Mouse (Mus musculus) hindbrain, embryonic 11.5 days (tissue): ENCODE measurements around the gene Mb. TPM values are rescaled to one million over a fixed set of nuclear protein-coding genes. Genes with fewer than 3 reads are reported as not detected.

Source experiments
- ATAC-seq: fragments of 200-750 bp; cut with Nextera tagmentation; 2 replicates; pipeline ENCODE4 v1.8.0; 2017; ENCODE audit warnings: mild to moderate bottlenecking, moderate TSS enrichment, moderate library complexity; ENCODE audit not compliant: low FRiP score
- DNase-seq: peaks from one replicate; pipeline ENCODE4 v3.0.0-alpha.2; 2015; ENCODE audit warnings: low spot score
- H3K27ac ChIP-seq: fragments of 300-500 bp; sonication (generic); 2 replicates; pipeline ENCODE4 v1.5.1; 2014; ENCODE audit warnings: mild to moderate bottlenecking, low read depth, low read length
- H3K27me3 ChIP-seq: fragments of 300-500 bp; sonication (generic); 2 replicates; pipeline ENCODE4 v1.6.1; 2014; ENCODE audit warnings: mild to moderate bottlenecking, low read length, moderate library complexity, mixed read lengths; ENCODE audit not compliant: control insufficient read depth, insufficient read depth
- H3K36me3 ChIP-seq: fragments of 300-500 bp; sonication (generic); 2 replicates; pipeline ENCODE4 v1.6.1; 2014; ENCODE audit warnings: mild to moderate bottlenecking, low read length, moderate library complexity, mixed read lengths; ENCODE audit not compliant: control insufficient read depth, insufficient read depth
- H3K4me1 ChIP-seq: fragments of 300-500 bp; sonication (generic); replicated peaks from 2 replicates; pipeline ENCODE4 v1.6.1; 2014; ENCODE audit warnings: low read length, mixed read lengths; ENCODE audit not compliant: control insufficient read depth, insufficient read depth
- H3K4me2 ChIP-seq: fragments of 300-500 bp; sonication (generic); replicated peaks from 2 replicates; pipeline ENCODE4 v1.6.1; 2014; ENCODE audit warnings: mild to moderate bottlenecking, low read depth, low read length
- H3K4me3 ChIP-seq: fragments of 300-500 bp; sonication (generic); 2 replicates; pipeline ENCODE4 v1.5.1; 2014; ENCODE audit warnings: low read depth, low read length
- H3K9ac ChIP-seq: fragments of 300-500 bp; sonication (generic); 2 replicates; pipeline ENCODE4 v1.6.1; 2014; ENCODE audit warnings: low read depth, low read length
- H3K9me3 ChIP-seq: fragments of 300-500 bp; sonication (generic); 2 replicates; pipeline ENCODE4 v1.6.1; 2016; ENCODE audit warnings: low read length; ENCODE audit not compliant: control insufficient read depth
- WGBS: fragments of 180-500 bp; shearing (Covaris S2); extraction: QIAGEN DNeasy Blood & Tissue Kit; methylation state at CpG from one replicate; pipeline ENCODE4 v1.1.7; 2014; 5-methylcytosine and 5-hydroxymethylcytosine counted together
- polyA plus RNA-seq: library from polyadenylated mRNA; unstranded; fragments of >200 nt; fragmentation: Nextera tagmentation; extraction: Ambion mirVana; gene quantifications from 2 replicates; pipeline ENCODE4 v1.2.1, GENCODE M21; 2014

Mb gene
- polyA plus RNA-seq, 1 experiment from 2014 or later: 0.39 TPM

- Histone ChIP-seq H3K9ac (no peak overlapping the region), H3K9me3 (no peaks in the 10 kb centered on the region), H3K4me3 (no peak overlapping the region), H3K4me1 (no peaks in the 10 kb centered on the region), H3K36me3 (no peaks in the 10 kb centered on the region), H3K27me3 (no peaks in the 10 kb centered on the region), H3K27ac (no peak overlapping the region), H3K4me2 (no peak overlapping the region)
- DNase-seq: no peak
- WGBS: 91% methylated on average over 7 of the region's 7 CpGs
- no peak for ATAC-seq
These were observed 35.3 kb upstream of the Mb start for GRCm38 (mm10) chr15:77085818-77086217.

GRCm38 (mm10) chr15:77081454-77081853 lies 31.0 kb upstream of the Mb start:
- 87% methylated on average over 5 of the region's 5 CpGs for WGBS
- Histone ChIP-seq H3K27ac (no peak overlapping the region), H3K4me1 (0 out of 2 replicates have a peak, but pooled peaks cover 2% of the 10 kb centered on the region), H3K27me3 (no peaks in the 10 kb centered on the region), H3K4me3 (no peak overlapping the region), H3K9me3 (no peaks in the 10 kb centered on the region), H3K36me3 (peaks cover 5% of the 10 kb centered on the region), H3K9ac (no peak overlapping the region), H3K4me2 (no peak overlapping the region)
- ATAC-seq (no peak), DNase-seq (no peak)

GRCm38 (mm10) chr15:77080684-77081254 lies 30.3 kb upstream of the Mb start:
- Histone ChIP-seq H3K27ac (no peak overlapping the region), H3K4me2 (no peak overlapping the region), H3K4me3 (no peak overlapping the region), H3K27me3 (no peaks in the 10 kb centered on the region), H3K9me3 (no peaks in the 10 kb centered on the region), H3K4me1 (0 out of 2 replicates have a peak, but pooled peaks cover 2% of the 10 kb centered on the region), H3K9ac (no peak overlapping the region), H3K36me3 (peaks cover 5% of the 10 kb centered on the region)
- ATAC-seq (no peak), DNase-seq (no peak)
- 80% methylated on average over 14 of the region's 14 CpGs for WGBS

GRCm38 (mm10) chr15:77079890-77080361 lies 29.5 kb upstream of the Mb start:
- Histone ChIP-seq H3K4me3 (no peak overlapping the region), H3K9ac (no peak overlapping the region), H3K4me2 (no peak overlapping the region), H3K4me1 (0 out of 2 replicates have a peak, but pooled peaks cover 2% of the 10 kb centered on the region), H3K36me3 (peaks cover 5% of the 10 kb centered on the region), H3K27ac (no peak overlapping the region), H3K27me3 (no peaks in the 10 kb centered on the region), H3K9me3 (no peaks in the 10 kb centered on the region)
- ATAC-seq: no peak
- 71% methylated on average over 11 of the region's 11 CpGs for WGBS
- no peak for DNase-seq

- Histone ChIP-seq H3K9me3 (no peaks in the 10 kb centered on the region), H3K36me3 (peaks cover 5% of the 10 kb centered on the region), H3K27me3 (no peaks in the 10 kb centered on the region), H3K27ac (no peak overlapping the region), H3K4me3 (no peak overlapping the region), H3K4me1 (0 out of 2 replicates have a peak, but pooled peaks cover 2% of the 10 kb centered on the region), H3K4me2 (no peak overlapping the region), H3K9ac (no peak overlapping the region)
- WGBS: 53% methylated on average over 14 of the region's 14 CpGs
- ATAC-seq (no peak), DNase-seq (no peak)
These were observed 28.9 kb upstream of the Mb start for GRCm38 (mm10) chr15:77079256-77079822.

GRCm38 (mm10) chr15:77078786-77079185 lies 28.3 kb upstream of the Mb start:
- Histone ChIP-seq H3K27me3 (no peaks in the 10 kb centered on the region), H3K4me3 (no peak overlapping the region), H3K4me1 (0 out of 2 replicates have a peak, but pooled peaks cover 2% of the 10 kb centered on the region), H3K9me3 (no peaks in the 10 kb centered on the region), H3K4me2 (no peak overlapping the region), H3K9ac (no peak overlapping the region), H3K36me3 (peaks cover 5% of the 10 kb centered on the region), H3K27ac (no peak overlapping the region)
- WGBS: 67% methylated on average over 3 of the region's 3 CpGs
- DNase-seq: no peak
- ATAC-seq: no peak

- 92% methylated on average over 9 of the region's 9 CpGs for WGBS
- peaks cover 5% of the 10 kb centered on the region for H3K36me3 ChIP-seq
- no peak overlapping the region for H3K9ac ChIP-seq
- H3K4me3 ChIP-seq: no peak overlapping the region
- H3K27me3 ChIP-seq: no peaks in the 10 kb centered on the region
- H3K4me1 ChIP-seq: 0 out of 2 replicates have a peak, but pooled peaks cover 2% of the 10 kb centered on the region
- H3K4me2 ChIP-seq: no peak overlapping the region
- H3K9me3 ChIP-seq: no peaks in the 10 kb centered on the region
- no peak overlapping the region for H3K27ac ChIP-seq
- ATAC-seq: no peak
- DNase-seq: no peak
These were observed 27.4 kb upstream of the Mb start for GRCm38 (mm10) chr15:77077906-77078305.

- no peak for DNase-seq
These were observed 26.1 kb upstream of the Mb start for GRCm38 (mm10) chr15:77076523-77076922.

More at GRCm38 (mm10) chr15:77076523-77076922, 26.1 kb upstream of the Mb start:
- peaks cover 5% of the 10 kb centered on the region for H3K36me3 ChIP-seq
- no peak overlapping the region for H3K4me3 ChIP-seq
- no peak overlapping the region for H3K9ac ChIP-seq
- WGBS: 86% methylated on average over 3 of the region's 3 CpGs
- H3K4me2 ChIP-seq: no peak overlapping the region
- ATAC-seq: no peak
- H3K27ac ChIP-seq: no peak overlapping the region
- H3K4me1 ChIP-seq: 0 out of 2 replicates have a peak, but pooled peaks cover 2% of the 10 kb centered on the region
- H3K27me3 ChIP-seq: no peaks in the 10 kb centered on the region
- no peaks in the 10 kb centered on the region for H3K9me3 ChIP-seq
